Mouse (Mus musculus): ENCODE measurements around the gene Slc7a7. TPM values are rescaled to one million over a fixed set of nuclear protein-coding genes. Genes with fewer than 3 reads are reported as not detected.

Slc7a7 gene
- polyA plus RNA-seq, 1 experiment from 2014 or later, result 4.3 TPM

DNA sequence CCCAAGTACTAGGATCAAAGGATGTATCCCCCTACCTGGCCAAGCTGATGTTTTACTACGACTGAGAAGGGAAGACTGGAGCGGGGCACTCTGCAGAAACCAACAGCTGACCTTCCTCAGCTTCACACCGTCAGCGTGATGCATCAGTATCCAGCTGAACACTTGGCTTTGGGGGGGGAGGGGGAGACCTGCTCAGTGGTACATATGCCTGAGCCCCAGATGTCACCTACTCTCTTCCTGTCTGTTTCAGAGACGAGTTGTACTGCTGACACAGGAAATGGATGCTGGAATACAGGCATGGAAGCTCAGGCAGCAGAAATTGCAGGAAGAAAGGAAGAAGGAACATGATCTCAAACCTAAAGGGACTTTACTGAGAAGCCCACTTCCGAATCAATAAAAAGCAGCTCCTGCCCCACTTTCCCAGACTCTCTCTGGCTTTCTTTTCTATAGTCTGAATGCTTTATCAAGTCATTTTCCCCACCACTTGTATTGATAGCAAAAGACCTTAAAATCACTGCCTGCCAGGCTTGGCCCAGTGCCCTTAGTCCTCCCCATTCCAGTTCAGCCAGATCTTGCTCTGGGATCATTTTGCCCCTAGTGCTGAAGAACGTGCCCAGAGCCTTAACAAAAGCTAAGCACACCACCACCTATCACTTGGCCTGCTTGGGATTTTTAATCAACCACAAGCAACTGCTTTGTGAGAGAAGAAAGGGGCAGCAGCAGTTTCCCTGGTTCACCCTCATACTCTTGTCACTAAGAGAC lies 11.9 kb upstream of the Slc7a7 start:
- WGBS, result 72% methylated on average over 7 of the region's 7 CpGs
- Histone ChIP-seq H3K9ac (ENCODE audit: low read depth, low read length) (peak overlapping the region; percentile 0; the same call in 1 of the 2 replicates), H3K27me3 (ENCODE audit: control insufficient read depth, insufficient read depth, low read length) (no peaks in the 10 kb centered on the region), H3K4me2 (replicated peaks; ENCODE audit: low read depth, low read length) (no peak overlapping the region), H3K4me1 (replicated peaks; ENCODE audit: control insufficient read depth, insufficient read depth, low read length) (peaks cover 10% of the 10 kb centered on the region; the same call in 1 of the 2 replicates), H3K9me3 (ENCODE audit: control insufficient read depth, low read length) (no peaks in the 10 kb centered on the region), H3K36me3 (ENCODE audit: control insufficient read depth, insufficient read depth, low read length) (no peaks in the 10 kb centered on the region), H3K4me3 (ENCODE audit: low read depth, low read length) (0 out of 2 replicates have a peak overlapping the region, but pooled peaks have one; percentile 65), H3K27ac (ENCODE audit: low read depth, low read length) (0 out of 2 replicates have a peak overlapping the region, but pooled peaks have one; percentile 86)
- ATAC-seq (ENCODE audit: low FRiP score) (no peak), DNase-seq (ENCODE audit: low spot score) (no peak)

DNA sequence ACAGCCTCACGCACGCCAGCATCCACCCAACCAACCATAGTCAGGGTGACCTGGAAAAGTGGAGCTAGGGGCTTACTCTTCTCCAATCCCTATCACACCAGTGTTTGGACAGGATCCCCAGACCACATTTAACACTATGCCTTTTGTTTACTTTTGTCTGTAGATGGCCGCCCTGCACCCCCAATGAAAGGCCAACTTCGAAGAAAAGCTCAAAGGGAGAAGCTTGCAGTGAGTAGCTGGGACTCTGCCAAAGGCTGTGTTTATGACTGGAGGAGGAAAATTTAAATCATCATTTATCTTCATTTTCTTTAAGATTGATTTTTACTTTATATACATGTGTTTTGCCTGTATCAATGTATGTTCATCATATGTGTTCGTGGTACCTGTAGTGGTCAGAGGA lies 10.8 kb upstream of the Slc7a7 start:
- Histone ChIP-seq H3K4me2 (replicated peaks; ENCODE audit: low read depth, low read length) (no peak overlapping the region), H3K9me3 (ENCODE audit: control insufficient read depth, low read length) (no peaks in the 10 kb centered on the region), H3K27ac (ENCODE audit: low read depth, low read length) (no peak overlapping the region), H3K36me3 (ENCODE audit: control insufficient read depth, insufficient read depth, low read length) (no peaks in the 10 kb centered on the region), H3K4me1 (replicated peaks; ENCODE audit: control insufficient read depth, insufficient read depth, low read length) (peaks cover 8% of the 10 kb centered on the region; the same call in 1 of the 2 replicates), H3K9ac (ENCODE audit: low read depth, low read length) (no peak overlapping the region), H3K4me3 (ENCODE audit: low read depth, low read length) (no peak overlapping the region), H3K27me3 (ENCODE audit: control insufficient read depth, insufficient read depth, low read length) (no peaks in the 10 kb centered on the region)
- DNase-seq (ENCODE audit: low spot score) (no peak), ATAC-seq (ENCODE audit: low FRiP score) (no peak)
- 97% methylated on average over 5 of the region's 5 CpGs for WGBS

DNA sequence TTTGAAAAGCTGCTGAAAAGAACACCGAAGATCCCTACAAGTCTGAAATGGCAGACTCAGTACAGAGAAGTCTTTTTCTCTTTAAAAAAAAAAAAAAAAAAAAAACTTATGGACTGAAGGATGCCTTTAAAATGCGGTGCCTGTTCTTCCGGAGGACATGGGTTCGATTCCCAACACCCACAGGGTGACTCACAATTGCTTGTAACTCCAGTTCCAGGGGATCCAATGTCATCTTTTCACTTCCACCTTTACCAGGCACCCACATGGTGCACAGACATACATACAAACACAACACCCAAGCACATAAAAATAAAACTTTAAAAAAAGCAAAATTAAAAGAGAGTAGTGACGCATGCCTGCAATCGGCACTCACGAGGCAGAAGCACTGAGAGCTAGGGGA lies 10.1 kb upstream of the Slc7a7 start:
- H3K4me1 ChIP-seq (replicated peaks; ENCODE audit: control insufficient read depth, insufficient read depth, low read length), result peaks cover 3% of the 10 kb centered on the region; the same call in 1 of the 2 replicates
- H3K9ac ChIP-seq (ENCODE audit: low read depth, low read length), result no peak overlapping the region; the same call in 1 of the 2 replicates
- no peak overlapping the region for H3K27ac ChIP-seq (ENCODE audit: low read depth, low read length)
- H3K36me3 ChIP-seq (ENCODE audit: control insufficient read depth, insufficient read depth, low read length), result no peaks in the 10 kb centered on the region
- peak overlapping the region; percentile 89 for H3K4me3 ChIP-seq (ENCODE audit: low read depth, low read length)
- WGBS, result 92% methylated on average over 7 of the region's 7 CpGs
- no peak for DNase-seq (ENCODE audit: low spot score)
- no peak for ATAC-seq (ENCODE audit: low FRiP score)
- no peaks in the 10 kb centered on the region for H3K9me3 ChIP-seq (ENCODE audit: control insufficient read depth, low read length)
- H3K4me2 ChIP-seq (replicated peaks; ENCODE audit: low read depth, low read length), result peak overlapping the region; percentile 55; the same call in 1 of the 2 replicates
- H3K27me3 ChIP-seq (ENCODE audit: control insufficient read depth, insufficient read depth, low read length), result no peaks in the 10 kb centered on the region

DNA sequence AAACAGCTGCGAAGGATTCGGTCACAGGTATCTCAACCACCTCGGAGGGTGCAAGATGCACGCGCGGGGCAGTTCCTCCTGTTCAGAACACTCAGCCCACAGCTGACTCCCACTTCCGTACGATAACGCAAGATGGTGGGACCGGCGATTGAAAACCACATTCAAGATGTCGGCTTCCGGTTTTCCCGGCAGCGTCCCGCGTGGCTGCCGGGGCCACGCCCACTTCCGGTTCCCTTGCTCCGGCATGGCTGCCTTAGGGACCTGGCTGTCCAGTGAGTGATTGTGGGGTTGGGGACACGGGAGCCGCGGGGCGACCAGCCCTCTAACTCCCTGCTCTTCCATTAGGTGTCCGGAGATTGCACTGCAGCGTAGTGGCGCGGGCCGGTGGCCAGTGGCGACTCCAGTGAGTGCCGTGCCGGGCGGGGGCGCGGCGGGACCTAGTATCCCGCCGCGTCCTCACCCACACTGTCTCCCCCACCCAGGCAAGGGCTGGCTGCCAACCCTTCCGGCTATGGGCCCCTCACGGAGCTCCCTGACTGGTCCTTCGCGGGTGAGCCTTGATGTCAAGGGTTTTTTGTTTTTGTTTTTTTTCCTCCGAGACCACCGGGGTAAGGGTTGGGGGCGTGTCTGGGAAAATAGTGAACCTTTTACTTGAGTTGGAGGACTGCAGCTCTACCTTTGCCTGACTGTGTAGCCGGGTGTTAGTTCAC lies 9.3 kb upstream of the Slc7a7 start, which contains the start of gene Mrpl52:
Gene Mrpl52, plus strand, starts transcription at position 221 of the 710 bp plus-strand sequence.
- ATAC-seq (ENCODE audit: low FRiP score) (peak; percentile 85), DNase-seq (ENCODE audit: low spot score) (peak; percentile 95)
- WGBS, result under 1% methylated on average over 48 of the region's 48 CpGs
- no peaks in the 10 kb centered on the region for H3K27me3 ChIP-seq (ENCODE audit: control insufficient read depth, insufficient read depth, low read length)
- peak within 1 kb of the TSS; percentile 81 for H3K9ac ChIP-seq (ENCODE audit: low read depth, low read length)
- H3K36me3 ChIP-seq (ENCODE audit: control insufficient read depth, insufficient read depth, low read length), result no peaks in the 10 kb centered on the region
- no peaks in the 10 kb centered on the region for H3K9me3 ChIP-seq (ENCODE audit: control insufficient read depth, low read length)
- peak within 1 kb of the TSS; percentile 71 for H3K27ac ChIP-seq (ENCODE audit: low read depth, low read length)
- peaks cover 2% of the 10 kb centered on the region; the same call in 1 of the 2 replicates for H3K4me1 ChIP-seq (replicated peaks; ENCODE audit: control insufficient read depth, insufficient read depth, low read length)
- peak within 1 kb of the TSS; percentile 89 for H3K4me3 ChIP-seq (ENCODE audit: low read depth, low read length)
- peak within 1 kb of the TSS; percentile 55 for H3K4me2 ChIP-seq (replicated peaks; ENCODE audit: low read depth, low read length)

DNA sequence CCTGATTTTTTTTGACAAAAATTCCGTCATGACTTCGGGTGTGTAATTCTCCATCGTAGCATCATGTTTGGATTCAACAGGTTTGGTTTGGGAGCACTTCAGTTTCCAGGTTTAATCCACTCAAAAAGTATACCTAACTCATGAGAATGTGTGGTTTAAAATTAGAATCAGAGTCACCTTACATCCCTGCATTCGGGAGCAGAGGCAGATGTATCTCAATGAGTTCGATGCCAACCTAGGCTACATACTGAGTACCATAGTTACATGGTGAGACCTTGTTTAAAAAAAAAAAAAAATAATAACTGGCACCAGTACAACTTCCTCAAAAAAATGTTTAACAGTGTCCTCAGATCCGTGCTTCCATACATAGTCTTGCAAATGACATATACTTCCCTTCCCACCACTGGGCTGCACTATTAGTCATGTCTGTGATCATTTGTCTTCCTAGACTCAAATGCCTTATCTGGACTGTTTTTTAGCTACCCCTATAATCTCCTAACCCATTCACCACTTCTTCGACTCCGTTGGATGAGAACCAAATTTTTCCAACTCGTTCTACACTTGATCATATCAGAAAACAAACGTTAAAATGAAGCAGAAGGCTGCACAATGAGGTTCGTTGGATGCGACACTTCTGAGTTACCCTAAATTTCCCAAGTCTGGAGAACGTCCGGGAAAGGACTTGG lies 8.6 kb upstream of the Slc7a7 start:
- peaks cover 2% of the 10 kb centered on the region; the same call in 1 of the 2 replicates for H3K4me1 ChIP-seq (replicated peaks; ENCODE audit: control insufficient read depth, insufficient read depth, low read length)
- peak overlapping the region; percentile 55 for H3K4me2 ChIP-seq (replicated peaks; ENCODE audit: low read depth, low read length)
- H3K9me3 ChIP-seq (ENCODE audit: control insufficient read depth, low read length), result no peaks in the 10 kb centered on the region
- 34% methylated on average over 14 of the region's 14 CpGs for WGBS
- DNase-seq (ENCODE audit: low spot score) (no peak), ATAC-seq (ENCODE audit: low FRiP score) (peak; percentile 34; the same call in 1 of the 2 replicates)
- peak overlapping the region; percentile 71 for H3K27ac ChIP-seq (ENCODE audit: low read depth, low read length)
- H3K36me3 ChIP-seq (ENCODE audit: control insufficient read depth, insufficient read depth, low read length), result no peaks in the 10 kb centered on the region
- H3K4me3 ChIP-seq (ENCODE audit: low read depth, low read length), result peak overlapping the region; percentile 89
- peak overlapping the region; percentile 81 for H3K9ac ChIP-seq (ENCODE audit: low read depth, low read length)
- H3K27me3 ChIP-seq (ENCODE audit: control insufficient read depth, insufficient read depth, low read length), result no peaks in the 10 kb centered on the region

DNA sequence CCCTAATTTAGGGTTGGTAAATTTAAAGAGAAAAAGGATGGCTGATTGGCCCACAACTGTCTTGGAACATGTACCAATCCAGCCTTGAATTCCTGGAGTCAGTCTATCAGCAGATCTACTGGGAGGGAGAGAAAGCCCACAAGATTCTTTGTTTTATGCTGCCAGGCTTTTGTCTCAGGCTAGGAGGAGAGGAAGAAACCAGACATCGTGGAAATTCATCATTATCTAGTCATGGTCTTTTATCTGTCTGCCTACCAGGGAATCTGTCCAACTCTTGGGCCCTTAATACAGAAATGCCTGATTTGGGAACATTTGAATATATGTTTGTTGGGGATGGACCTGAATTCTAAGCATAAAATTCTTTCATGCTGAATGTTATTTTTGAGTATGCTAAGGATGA lies 8.0 kb upstream of the Slc7a7 start:
- H3K9me3 ChIP-seq (ENCODE audit: control insufficient read depth, low read length), result no peaks in the 10 kb centered on the region
- no peak overlapping the region for H3K4me2 ChIP-seq (replicated peaks; ENCODE audit: low read depth, low read length)
- DNase-seq (ENCODE audit: low spot score) (no peak), ATAC-seq (ENCODE audit: low FRiP score) (no peak)
- H3K4me1 ChIP-seq (replicated peaks; ENCODE audit: control insufficient read depth, insufficient read depth, low read length), result peaks cover 2% of the 10 kb centered on the region; the same call in 1 of the 2 replicates
- H3K27ac ChIP-seq (ENCODE audit: low read depth, low read length), result no peak overlapping the region
- H3K4me3 ChIP-seq (ENCODE audit: low read depth, low read length), result no peak overlapping the region
- WGBS, result 87% methylated on average over 1 of the region's 1 CpGs
- H3K9ac ChIP-seq (ENCODE audit: low read depth, low read length), result no peak overlapping the region
- H3K27me3 ChIP-seq (ENCODE audit: control insufficient read depth, insufficient read depth, low read length), result no peaks in the 10 kb centered on the region
- no peaks in the 10 kb centered on the region for H3K36me3 ChIP-seq (ENCODE audit: control insufficient read depth, insufficient read depth, low read length)

DNA sequence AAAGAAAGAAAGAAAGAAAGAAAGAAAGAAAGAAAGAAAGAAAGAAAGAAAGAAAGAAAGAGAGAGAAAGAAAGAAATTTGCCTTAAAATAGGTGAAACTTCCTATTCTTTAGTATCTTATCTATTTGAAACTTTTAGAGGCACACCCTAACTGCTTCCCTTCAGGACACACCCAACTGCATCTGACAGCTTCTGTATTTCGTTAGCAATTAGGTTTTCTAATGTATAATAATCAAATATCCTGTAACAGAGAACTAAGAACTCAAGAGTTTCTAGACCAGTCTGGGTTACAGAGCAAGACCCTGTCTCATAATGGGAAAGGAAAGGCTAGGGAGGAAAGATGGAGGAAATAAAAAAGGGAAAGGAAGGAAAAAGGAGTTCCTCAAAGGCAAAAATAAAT lies 7.1 kb upstream of the Slc7a7 start:
- no peak overlapping the region for H3K9ac ChIP-seq (ENCODE audit: low read depth, low read length)
- H3K36me3 ChIP-seq (ENCODE audit: control insufficient read depth, insufficient read depth, low read length), result no peaks in the 10 kb centered on the region
- H3K9me3 ChIP-seq (ENCODE audit: control insufficient read depth, low read length), result no peaks in the 10 kb centered on the region
- DNase-seq (ENCODE audit: low spot score) (no peak), ATAC-seq (ENCODE audit: low FRiP score) (no peak)
- H3K27ac ChIP-seq (ENCODE audit: low read depth, low read length), result no peak overlapping the region
- no peaks in the 10 kb centered on the region for H3K4me1 ChIP-seq (replicated peaks; ENCODE audit: control insufficient read depth, insufficient read depth, low read length)
- no peaks in the 10 kb centered on the region for H3K27me3 ChIP-seq (ENCODE audit: control insufficient read depth, insufficient read depth, low read length)
- 92% methylated on average over 1 of the region's 1 CpGs for WGBS
- H3K4me3 ChIP-seq (ENCODE audit: low read depth, low read length), result no peak overlapping the region
- no peak overlapping the region for H3K4me2 ChIP-seq (replicated peaks; ENCODE audit: low read depth, low read length)

DNA sequence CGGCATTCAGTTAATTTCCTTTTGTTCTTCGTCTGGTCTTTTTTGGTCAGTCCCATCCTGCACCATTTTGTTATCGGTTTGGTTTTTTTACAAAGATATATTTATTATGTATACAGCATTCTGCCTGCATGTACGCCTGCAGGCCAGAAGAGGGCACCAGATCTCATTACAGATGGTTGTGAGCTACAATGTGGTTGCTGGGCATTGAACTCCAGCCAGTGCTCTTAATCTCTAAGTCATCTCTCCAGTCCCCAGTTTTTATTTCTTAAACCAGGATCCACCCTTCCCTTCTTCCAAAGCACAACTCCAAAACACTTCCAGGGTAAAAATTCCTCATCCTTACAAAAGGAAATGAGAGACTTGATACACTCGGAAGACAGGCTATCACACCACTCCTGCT lies 5.8 kb upstream of the Slc7a7 start:
- WGBS, result 60% methylated on average over 5 of the region's 5 CpGs
- Histone ChIP-seq H3K36me3 (ENCODE audit: control insufficient read depth, insufficient read depth, low read length) (no peaks in the 10 kb centered on the region), H3K4me2 (replicated peaks; ENCODE audit: low read depth, low read length) (no peak overlapping the region), H3K9ac (ENCODE audit: low read depth, low read length) (no peak overlapping the region), H3K4me3 (ENCODE audit: low read depth, low read length) (no peak overlapping the region), H3K9me3 (ENCODE audit: control insufficient read depth, low read length) (no peaks in the 10 kb centered on the region), H3K4me1 (replicated peaks; ENCODE audit: control insufficient read depth, insufficient read depth, low read length) (no peaks in the 10 kb centered on the region), H3K27ac (ENCODE audit: low read depth, low read length) (no peak overlapping the region), H3K27me3 (ENCODE audit: control insufficient read depth, insufficient read depth, low read length) (no peaks in the 10 kb centered on the region)
- ATAC-seq (ENCODE audit: low FRiP score) (no peak), DNase-seq (ENCODE audit: low spot score) (peak; percentile 54)

All from hindbrain, embryonic 11.5 days (tissue).